Mouse (Mus musculus) ES-E14 (cell line): ENCODE results near the gene Asf1b.

Experiments used
- CHD2 ChIP-seq: IDR thresholded peaks from 2 replicates; pipeline ENCODE4 v1.6.1; 2014; ENCODE audit warnings: mild to moderate bottlenecking, low read depth, low read length, inconsistent platforms
- HCFC1 ChIP-seq: IDR thresholded peaks from 2 replicates; pipeline ENCODE4 v1.6.1; 2012; ENCODE audit warnings: low read length, inconsistent platforms, borderline replicate concordance; ENCODE audit not compliant: insufficient read depth
- MAFK ChIP-seq: IDR thresholded peaks from 2 replicates; pipeline ENCODE4 v1.6.1; 2014; ENCODE audit warnings: mild to moderate bottlenecking, low read depth, low read length, inconsistent platforms; ENCODE audit not compliant: insufficient read depth
- ZC3H11A ChIP-seq: IDR thresholded peaks from 2 replicates; pipeline ENCODE4 v1.6.1; 2012; ENCODE audit warnings: low read depth, mild to moderate bottlenecking, inconsistent platforms, low read length, borderline replicate concordance
- ZNF384 ChIP-seq: IDR thresholded peaks from 2 replicates; pipeline ENCODE4 v1.6.1; 2012; ENCODE audit warnings: low read depth, low read length, inconsistent platforms

- no peak for TF ChIP-seq CHD2
- TF ChIP-seq ZC3H11A = no peak
- TF ChIP-seq MAFK = no peak
- no peak for TF ChIP-seq ZNF384
- no peak for TF ChIP-seq HCFC1
Measured at GRCm38 (mm10) chr8:83976101-83976630, 20.9 kb downstream of the Asf1b start.
